Mouse (Mus musculus) liver, embryonic 14.5 days (tissue): ENCODE measurements around the gene Tbc1d4. TPM values are rescaled to one million over a fixed set of nuclear protein-coding genes. Genes with fewer than 3 reads are reported as not detected.

Source experiments
- ATAC-seq: fragments of 200-750 bp; cut with Nextera tagmentation; 2 replicates; pipeline ENCODE4 v1.8.0; 2017; ENCODE audit warnings: moderate number of reproducible peaks, mild to moderate bottlenecking, moderate library complexity; ENCODE audit not compliant: insufficient read depth
- DNase-seq, 3 experiments: peaks; one replicate each; pipeline ENCODE4 v3.0.0-alpha.2; 2012 to 2013; ENCODE audit warnings: low read depth in 3 of 3, low spot score in 3 of 3
- H3K27ac ChIP-seq: fragments of 300-500 bp; sonication (generic); 2 replicates; pipeline ENCODE4 v1.5.1; 2014; ENCODE audit warnings: moderate library complexity, mild to moderate bottlenecking, control low read depth, inconsistent platforms
- H3K27me3 ChIP-seq: fragments of 300-500 bp; sonication (generic); 2 replicates; pipeline ENCODE4 v1.6.1; 2014; ENCODE audit warnings: mild to moderate bottlenecking, low read length, moderate library complexity; ENCODE audit not compliant: control insufficient read depth, insufficient read depth
- H3K36me3 ChIP-seq: fragments of 300-500 bp; sonication (generic); replicated peaks from 2 replicates; pipeline ENCODE4 v1.6.1; 2014; ENCODE audit warnings: low read depth; ENCODE audit not compliant: control insufficient read depth, insufficient read depth
- H3K4me1 ChIP-seq, 2 experiments: fragments of 200-500 bp in 1 of 2; fragments of 300-500 bp in 1 of 2; sonication (generic) in 1 of 2; replicated peaks; 2 replicates each; pipeline ENCODE4 v1.6.1; 2012 to 2014; ENCODE audit warnings: antibody characterized with exemption in 1 of 2, inconsistent platforms in 1 of 2, low read length in 1 of 2; ENCODE audit not compliant: control insufficient read depth in 2 of 2, insufficient read depth in 2 of 2
- H3K4me2 ChIP-seq: fragments of 300-500 bp; sonication (generic); 2 replicates; pipeline ENCODE4 v1.6.1; 2014; ENCODE audit warnings: low read depth, mild to moderate bottlenecking, control low read depth, moderate library complexity
- H3K4me3 ChIP-seq, 2 experiments: fragments of 200-500 bp in 1 of 2; fragments of 300-500 bp in 1 of 2; sonication (generic) in 1 of 2; 2 replicates each; pipeline ENCODE4 v1.5.1; 2012 to 2014; ENCODE audit warnings: low read depth in 2 of 2, low read length in 2 of 2, mild to moderate bottlenecking in 2 of 2, control low read depth in 1 of 2, inconsistent platforms in 1 of 2, moderate library complexity in 1 of 2; ENCODE audit not compliant: insufficient read depth in 1 of 2
- H3K9ac ChIP-seq: fragments of 300-500 bp; sonication (generic); replicated peaks from 2 replicates; pipeline ENCODE4 v1.6.1; 2014; ENCODE audit warnings: mild to moderate bottlenecking, control low read depth, moderate library complexity
- H3K9me3 ChIP-seq: fragments of 300-500 bp; sonication (generic); 2 replicates; pipeline ENCODE4 v1.6.1; 2016; ENCODE audit warnings: low read length, mixed read lengths; ENCODE audit not compliant: control insufficient read depth
- CTCF ChIP-seq: IDR thresholded peaks from 2 replicates; pipeline ENCODE4 v1.5.1; 2016; ENCODE audit warnings: antibody characterized with exemption, low read depth, control low read depth
- EP300 ChIP-seq: IDR thresholded peaks from 2 replicates; pipeline ENCODE4 v1.6.1; 2016; ENCODE audit warnings: antibody characterized with exemption, low read depth
- WGBS: fragments of 180-500 bp; shearing (Covaris S2); extraction: QIAGEN DNeasy Blood & Tissue Kit; methylation state at CpG from one replicate; pipeline ENCODE4 v1.1.7; 2014; ENCODE audit not compliant: insufficient replicate concordance; 5-methylcytosine and 5-hydroxymethylcytosine counted together
- polyA plus RNA-seq, 2 experiments: library from polyadenylated mRNA; depleted of rRNA in 1 of 2; stranded (reverse) in 1 of 2; unstranded in 1 of 2; fragments of >200 nt; fragmentation: Nextera tagmentation in 1 of 2; extraction: Ambion mirVana in 1 of 2; gene quantifications; 2 replicates each; pipeline versions ENCODE4 v1.2.1 to v1.2.3; 2012 to 2014

Tbc1d4 gene
- polyA plus RNA-seq, 2 experiments, result 0.85 to 1.3 TPM

GRCm38 (mm10) chr14:101514557-101514971 is 94.4 kb downstream of the Tbc1d4 start:
- Histone ChIP-seq H3K36me3 (no peaks in the 10 kb centered on the region), H3K4me3 (no peak overlapping the region), H3K9ac (no peak overlapping the region), H3K4me2 (no peak overlapping the region), H3K9me3 (no peaks in the 10 kb centered on the region), H3K27ac (no peak overlapping the region), H3K4me1 (no peaks in the 10 kb centered on the region), H3K27me3 (no peaks in the 10 kb centered on the region)
- TF ChIP-seq CTCF (no peak), EP300 (no peak)
- WGBS, result 52% methylated on average over 5 of the region's 5 CpGs
- no peak for ATAC-seq
- no peak for DNase-seq

- no peak overlapping the region for H3K9ac ChIP-seq
- ATAC-seq (no peak), DNase-seq (no peak)
- H3K36me3 ChIP-seq, result no peaks in the 10 kb centered on the region
- H3K4me3 ChIP-seq, result no peak overlapping the region
- no peaks in the 10 kb centered on the region for H3K4me1 ChIP-seq
- H3K27me3 ChIP-seq, result no peaks in the 10 kb centered on the region
- no peak overlapping the region for H3K4me2 ChIP-seq
- no peak overlapping the region for H3K27ac ChIP-seq
- H3K9me3 ChIP-seq, result no peaks in the 10 kb centered on the region
- 59% methylated on average over 11 of the region's 11 CpGs for WGBS
- TF ChIP-seq EP300 (no peak), CTCF (no peak)
Observed at GRCm38 (mm10) chr14:101513163-101513562, 95.8 kb downstream of the Tbc1d4 start.

GRCm38 (mm10) chr14:101511410-101511809 is 97.6 kb downstream of the Tbc1d4 start:
- ATAC-seq (no peak), DNase-seq (no peak)
- no peak overlapping the region for H3K27ac ChIP-seq
- no peaks in the 10 kb centered on the region for H3K36me3 ChIP-seq
- H3K9ac ChIP-seq, result no peak overlapping the region
- H3K4me3 ChIP-seq, result no peak overlapping the region
- no peaks in the 10 kb centered on the region for H3K9me3 ChIP-seq
- no peak for TF ChIP-seq EP300
- TF ChIP-seq CTCF, result no peak
- WGBS, result 30% methylated on average over 8 of the region's 8 CpGs
- no peaks in the 10 kb centered on the region for H3K27me3 ChIP-seq
- H3K4me1 ChIP-seq, result no peaks in the 10 kb centered on the region
- no peak overlapping the region for H3K4me2 ChIP-seq

- WGBS, result 60% methylated on average over 13 of the region's 13 CpGs
- no peaks in the 10 kb centered on the region for H3K4me1 ChIP-seq
- H3K9me3 ChIP-seq, result no peaks in the 10 kb centered on the region
- no peak overlapping the region for H3K4me2 ChIP-seq
- H3K27ac ChIP-seq, result no peak overlapping the region
- H3K4me3 ChIP-seq, result no peak overlapping the region
- no peak overlapping the region for H3K9ac ChIP-seq
- H3K36me3 ChIP-seq, result no peaks in the 10 kb centered on the region
- DNase-seq, result no peak
- no peaks in the 10 kb centered on the region for H3K27me3 ChIP-seq
- TF ChIP-seq EP300 (no peak), CTCF (no peak)
- ATAC-seq, result no peak
Observed at GRCm38 (mm10) chr14:101510540-101511313, 98.3 kb downstream of the Tbc1d4 start.

- Histone ChIP-seq H3K27me3 (no peaks in the 10 kb centered on the region), H3K4me3 (no peak overlapping the region), H3K4me2 (no peak overlapping the region), H3K36me3 (no peaks in the 10 kb centered on the region), H3K4me1 (no peaks in the 10 kb centered on the region), H3K9ac (no peak overlapping the region), H3K27ac (no peak overlapping the region), H3K9me3 (no peaks in the 10 kb centered on the region)
- no peak for TF ChIP-seq CTCF
- no peak for TF ChIP-seq EP300
- ATAC-seq (no peak), DNase-seq (no peak)
- 67% methylated on average over 7 of the region's 7 CpGs for WGBS
Observed at GRCm38 (mm10) chr14:101509759-101510158, 99.2 kb downstream of the Tbc1d4 start.
